Mouse (Mus musculus) intestine, embryonic 16.5 days (tissue): Measurements from ENCODE around the gene Serbp1. TPM values are rescaled to one million over a fixed set of nuclear protein-coding genes. Genes with fewer than 3 reads are reported as not detected.
A peak's percentile ranks its signal among the peaks of the same experiment; 100 is the strongest.

ENCODE experiments used
- ATAC-seq: fragments of 200-750 bp; cut with Nextera tagmentation; 2 replicates; pipeline ENCODE4 v1.8.0; 2017; ENCODE audit warnings: moderate TSS enrichment, moderate library complexity
- H3K27ac ChIP-seq: fragments of 300-500 bp; sonication (generic); 2 replicates; pipeline ENCODE4 v1.5.1; 2014; ENCODE audit warnings: mild to moderate bottlenecking, low read length
- H3K27me3 ChIP-seq: fragments of 300-500 bp; sonication (generic); replicated peaks from 2 replicates; pipeline ENCODE4 v1.6.1; 2014; ENCODE audit warnings: low read length, control low read depth, mixed read lengths; ENCODE audit not compliant: control insufficient read depth, insufficient read depth
- H3K36me3 ChIP-seq: fragments of 300-500 bp; sonication (generic); 2 replicates; pipeline ENCODE4 v1.6.1; 2014; ENCODE audit warnings: low read length, control low read depth; ENCODE audit not compliant: control insufficient read depth, insufficient read depth
- H3K4me1 ChIP-seq: fragments of 300-500 bp; sonication (generic); 2 replicates; pipeline ENCODE4 v1.6.1; 2014; ENCODE audit warnings: low read length, control low read depth, mixed read lengths; ENCODE audit not compliant: control insufficient read depth, insufficient read depth
- H3K4me2 ChIP-seq: fragments of 300-500 bp; sonication (generic); 2 replicates; pipeline ENCODE4 v1.6.1; 2014; ENCODE audit warnings: low read depth, low read length, control low read depth
- H3K4me3 ChIP-seq: fragments of 300-500 bp; sonication (generic); 2 replicates; pipeline ENCODE4 v1.5.1; 2014; ENCODE audit warnings: mild to moderate bottlenecking, low read length
- H3K9ac ChIP-seq: fragments of 300-500 bp; sonication (generic); 2 replicates; pipeline ENCODE4 v1.6.1; 2014; ENCODE audit warnings: low read depth, low read length
- H3K9me3 ChIP-seq: fragments of 300-500 bp; sonication (generic); 2 replicates; pipeline ENCODE4 v1.6.1; 2016; ENCODE audit warnings: low read length, control low read depth; ENCODE audit not compliant: control insufficient read depth
- WGBS: fragments of 180-500 bp; shearing (Covaris S2); extraction: QIAGEN DNeasy Blood & Tissue Kit; methylation state at CpG from one replicate; pipeline ENCODE4 v1.1.7; 2014; 5-methylcytosine and 5-hydroxymethylcytosine counted together
- polyA plus RNA-seq: library from polyadenylated mRNA; unstranded; fragments of >200 nt; fragmentation: Nextera tagmentation; extraction: Ambion mirVana; gene quantifications from 2 replicates; pipeline ENCODE4 v1.2.1, GENCODE M21; 2015

Gene Serbp1
- polyA plus RNA-seq, 1 experiment from 2014 or later = 319 TPM

GRCm38 (mm10) chr6:67282897-67283296, 44.9 kb downstream of the Serbp1 start:
- no peak for ATAC-seq
- Histone ChIP-seq H3K36me3 (peaks cover 6% of the 10 kb centered on the region; the same call in 1 of the 2 replicates), H3K4me1 (no peaks in the 10 kb centered on the region), H3K9ac (no peak overlapping the region), H3K27ac (no peak overlapping the region), H3K27me3 (no peaks in the 10 kb centered on the region), H3K4me3 (no peak overlapping the region), H3K9me3 (no peaks in the 10 kb centered on the region), H3K4me2 (no peak overlapping the region)
- WGBS = 71% methylated on average over 1 of the region's 1 CpGs

- Histone ChIP-seq H3K36me3 (no peaks in the 10 kb centered on the region), H3K4me2 (no peak overlapping the region), H3K9ac (no peak overlapping the region), H3K4me1 (no peaks in the 10 kb centered on the region), H3K27me3 (no peaks in the 10 kb centered on the region), H3K4me3 (no peak overlapping the region), H3K9me3 (no peaks in the 10 kb centered on the region), H3K27ac (no peak overlapping the region)
- ATAC-seq = peak; percentile 40
- WGBS = 80% methylated on average over 5 of the region's 5 CpGs
These were observed 54.2 kb downstream of the Serbp1 start for GRCm38 (mm10) chr6:67292042-67292623.

GRCm38 (mm10) chr6:67296126-67296525, 58.1 kb downstream of the Serbp1 start:
- H3K27ac ChIP-seq = no peak overlapping the region
- H3K36me3 ChIP-seq = no peaks in the 10 kb centered on the region
- H3K4me2 ChIP-seq = no peak overlapping the region
- H3K9me3 ChIP-seq = no peaks in the 10 kb centered on the region
- no peaks in the 10 kb centered on the region for H3K27me3 ChIP-seq
- WGBS = 53% methylated on average over 5 of the region's 5 CpGs
- H3K4me1 ChIP-seq = peaks cover 10% of the 10 kb centered on the region
- H3K4me3 ChIP-seq = no peak overlapping the region
- ATAC-seq = no peak
- H3K9ac ChIP-seq = no peak overlapping the region

- no peaks in the 10 kb centered on the region for H3K9me3 ChIP-seq
- no peak overlapping the region for H3K4me3 ChIP-seq
- H3K36me3 ChIP-seq = no peaks in the 10 kb centered on the region
- H3K27me3 ChIP-seq = no peaks in the 10 kb centered on the region
- WGBS = 80% methylated on average over 5 of the region's 5 CpGs
- H3K4me2 ChIP-seq = no peak overlapping the region
- H3K27ac ChIP-seq = no peak overlapping the region
- ATAC-seq = no peak
- no peak overlapping the region for H3K9ac ChIP-seq
- H3K4me1 ChIP-seq = peaks cover 16% of the 10 kb centered on the region
These were observed 60.8 kb downstream of the Serbp1 start for GRCm38 (mm10) chr6:67298742-67299141.

- Histone ChIP-seq H3K4me3 (no peak overlapping the region), H3K9me3 (no peaks in the 10 kb centered on the region), H3K4me1 (peaks cover 16% of the 10 kb centered on the region), H3K27ac (peak overlapping the region; percentile 78), H3K27me3 (no peaks in the 10 kb centered on the region), H3K36me3 (no peaks in the 10 kb centered on the region), H3K9ac (peak overlapping the region; percentile 29; the same call in 1 of the 2 replicates), H3K4me2 (peak overlapping the region; percentile 27; the same call in 1 of the 2 replicates)
- ATAC-seq = peak; percentile 93
- 34% methylated on average over 4 of the region's 4 CpGs for WGBS
These were observed 62.3 kb downstream of the Serbp1 start for GRCm38 (mm10) chr6:67300300-67300699.

- Histone ChIP-seq H3K4me3 (no peak overlapping the region), H3K4me1 (peaks cover 16% of the 10 kb centered on the region), H3K36me3 (no peaks in the 10 kb centered on the region), H3K27me3 (no peaks in the 10 kb centered on the region), H3K27ac (peak overlapping the region; percentile 78), H3K9me3 (no peaks in the 10 kb centered on the region), H3K4me2 (no peak overlapping the region), H3K9ac (no peak overlapping the region)
- ATAC-seq = peak; percentile 86
- WGBS = 38% methylated on average over 6 of the region's 6 CpGs
These were observed 62.8 kb downstream of the Serbp1 start for GRCm38 (mm10) chr6:67300710-67301163.

GRCm38 (mm10) chr6:67301230-67301629, 63.3 kb downstream of the Serbp1 start:
- no peaks in the 10 kb centered on the region for H3K9me3 ChIP-seq
- WGBS = 77% methylated on average over 3 of the region's 3 CpGs
- H3K4me1 ChIP-seq = peaks cover 16% of the 10 kb centered on the region
- H3K27ac ChIP-seq = peak overlapping the region; percentile 54
- no peak overlapping the region for H3K4me2 ChIP-seq
- no peaks in the 10 kb centered on the region for H3K36me3 ChIP-seq
- H3K4me3 ChIP-seq = no peak overlapping the region
- H3K9ac ChIP-seq = no peak overlapping the region
- peak; percentile 17; the same call in 1 of the 2 replicates for ATAC-seq
- no peaks in the 10 kb centered on the region for H3K27me3 ChIP-seq

- no peak overlapping the region for H3K4me3 ChIP-seq
- no peaks in the 10 kb centered on the region for H3K27me3 ChIP-seq
- no peak for ATAC-seq
- no peak overlapping the region for H3K4me2 ChIP-seq
- no peaks in the 10 kb centered on the region for H3K36me3 ChIP-seq
- H3K9ac ChIP-seq = no peak overlapping the region
- 0 out of 2 replicates have a peak overlapping the region, but pooled peaks have one; percentile 18 for H3K27ac ChIP-seq
- 87% methylated on average over 4 of the region's 4 CpGs for WGBS
- H3K9me3 ChIP-seq = no peaks in the 10 kb centered on the region
- H3K4me1 ChIP-seq = peaks cover 16% of the 10 kb centered on the region
These were observed 64.5 kb downstream of the Serbp1 start for GRCm38 (mm10) chr6:67302471-67302870.

- H3K9ac ChIP-seq = no peak overlapping the region
- H3K36me3 ChIP-seq = no peaks in the 10 kb centered on the region
- no peak overlapping the region for H3K4me3 ChIP-seq
- H3K4me1 ChIP-seq = peaks cover 16% of the 10 kb centered on the region
- 86% methylated on average over 10 of the region's 10 CpGs for WGBS
- no peak overlapping the region for H3K4me2 ChIP-seq
- no peaks in the 10 kb centered on the region for H3K27me3 ChIP-seq
- no peak for ATAC-seq
- H3K9me3 ChIP-seq = no peaks in the 10 kb centered on the region
- no peak overlapping the region for H3K27ac ChIP-seq
These were observed 65.2 kb downstream of the Serbp1 start for GRCm38 (mm10) chr6:67303210-67303609.

- no peaks in the 10 kb centered on the region for H3K36me3 ChIP-seq
- no peaks in the 10 kb centered on the region for H3K9me3 ChIP-seq
- no peak for ATAC-seq
- no peak overlapping the region for H3K4me3 ChIP-seq
- 77% methylated on average over 3 of the region's 3 CpGs for WGBS
- no peaks in the 10 kb centered on the region for H3K27me3 ChIP-seq
- no peak overlapping the region for H3K4me2 ChIP-seq
- H3K9ac ChIP-seq = no peak overlapping the region
- no peak overlapping the region for H3K27ac ChIP-seq
- H3K4me1 ChIP-seq = no peaks in the 10 kb centered on the region
These were observed 71.0 kb downstream of the Serbp1 start for GRCm38 (mm10) chr6:67308994-67309393.
